Mouse (Mus musculus) embryonic facial prominence, embryonic 15.5 days (tissue): ENCODE data around the gene Vmn1r114. TPM values are rescaled to one million over a fixed set of nuclear protein-coding genes. Genes with fewer than 3 reads are reported as not detected.
"Not testable (repeated sequence)": the region's sequence is repeated elsewhere in the genome, so short reads cannot be mapped to it uniquely, and the experiment has no call there.

ENCODE experiments used
- ATAC-seq: fragments of 200-750 bp; cut with Nextera tagmentation; 2 replicates; pipeline ENCODE4 v1.8.0; 2017; ENCODE audit warnings: low read depth, moderate TSS enrichment; ENCODE audit not compliant: insufficient number of reproducible peaks, low FRiP score, low TSS enrichment
- H3K27ac ChIP-seq: fragments of 300-500 bp; sonication (generic); replicated peaks from 2 replicates; pipeline ENCODE4 v1.5.1; 2015; ENCODE audit warnings: mild to moderate bottlenecking, inconsistent platforms
- H3K27me3 ChIP-seq: fragments of 300-500 bp; sonication (generic); 2 replicates; pipeline ENCODE4 v1.6.1; 2015; ENCODE audit warnings: inconsistent platforms
- H3K36me3 ChIP-seq: fragments of 300-500 bp; sonication (generic); 2 replicates; pipeline ENCODE4 v1.6.1; 2015; ENCODE audit warnings: mild to moderate bottlenecking, inconsistent platforms
- H3K4me1 ChIP-seq: fragments of 300-500 bp; sonication (generic); 2 replicates; pipeline ENCODE4 v1.6.1; 2015; ENCODE audit warnings: inconsistent platforms
- H3K4me2 ChIP-seq: fragments of 300-500 bp; sonication (generic); replicated peaks from 2 replicates; pipeline ENCODE4 v1.6.1; 2015; ENCODE audit warnings: mild to moderate bottlenecking, inconsistent platforms
- H3K4me3 ChIP-seq: fragments of 300-500 bp; sonication (generic); replicated peaks from 2 replicates; pipeline ENCODE4 v1.5.1; 2015; ENCODE audit warnings: mild to moderate bottlenecking, inconsistent platforms
- H3K9ac ChIP-seq: fragments of 300-500 bp; sonication (generic); 2 replicates; pipeline ENCODE4 v1.6.1; 2015; ENCODE audit warnings: inconsistent platforms
- H3K9me3 ChIP-seq: fragments of 300-500 bp; sonication (generic); replicated peaks from 2 replicates; pipeline ENCODE4 v1.6.1; 2016; ENCODE audit warnings: inconsistent platforms
- WGBS: fragments of 180-500 bp; shearing (Covaris S2); methylation state at CpG from one replicate; pipeline ENCODE4 v1.1.7; 2015; 5-methylcytosine and 5-hydroxymethylcytosine counted together
- polyA plus RNA-seq: library from polyadenylated mRNA; unstranded; fragments of >200 nt; fragmentation: Nextera tagmentation; extraction: Ambion mirVana; gene quantifications from 2 replicates; pipeline ENCODE4 v1.2.1, GENCODE M21; 2015

Gene Vmn1r114
- not detected in 2 replicates for polyA plus RNA-seq

- not testable (repeated sequence) for H3K4me1 ChIP-seq, H3K4me3 ChIP-seq, H3K9ac ChIP-seq, H3K27me3 ChIP-seq, ATAC-seq, H3K27ac ChIP-seq, H3K36me3 ChIP-seq, H3K4me2 ChIP-seq, H3K9me3 ChIP-seq
- no CpG with 5 or more reads among the region's 5 CpGs for WGBS
These were observed at the start of gene Vmn1r114 for GRCm38 (mm10) chr7:20812086-20812485. TSS of gene Vmn1r114 (minus strand) at chr7:20812186.

GRCm38 (mm10) chr7:20844885-20845284 is 32.9 kb upstream of the Vmn1r114 start, which contains the start of gene Vmn1r115:
TSS of gene Vmn1r115 (minus strand) at chr7:20844985.
- not testable (repeated sequence) for H3K27ac ChIP-seq, H3K9ac ChIP-seq, H3K9me3 ChIP-seq, ATAC-seq, H3K36me3 ChIP-seq, H3K4me1 ChIP-seq, H3K4me2 ChIP-seq, H3K4me3 ChIP-seq, H3K27me3 ChIP-seq
- WGBS, result 100% methylated on average over 1 of the region's 3 CpGs

GRCm38 (mm10) chr7:20786985-20787384 is 25.0 kb downstream of the Vmn1r114 start, which contains the start of gene Vmn1r113:
TSS of gene Vmn1r113 (plus strand) at chr7:20787285.
- not testable (repeated sequence) for H3K9me3 ChIP-seq, H3K9ac ChIP-seq, H3K4me3 ChIP-seq, H3K27me3 ChIP-seq, H3K4me2 ChIP-seq, H3K36me3 ChIP-seq, ATAC-seq, H3K4me1 ChIP-seq, H3K27ac ChIP-seq
- WGBS, result 63% methylated on average over 2 of the region's 2 CpGs

GRCm38 (mm10) chr7:20770885-20771284 is 41.1 kb downstream of the Vmn1r114 start, which contains the start of gene Vmn1r112:
TSS of gene Vmn1r112 (plus strand) at chr7:20771185.
- not testable (repeated sequence) for H3K9me3 ChIP-seq, ATAC-seq, H3K4me1 ChIP-seq, H3K27me3 ChIP-seq, H3K27ac ChIP-seq, H3K4me2 ChIP-seq, H3K9ac ChIP-seq, H3K4me3 ChIP-seq, H3K36me3 ChIP-seq
- WGBS, result no CpG with 5 or more reads among the region's 3 CpGs

Other genes starting within 250 kb of the Vmn1r114 start
- gene Gm4141, start 235.9 kb downstream of the Vmn1r114 start, polyA plus RNA-seq, result not detected in 2 replicates
- gene Gm4513, start 213.2 kb downstream of the Vmn1r114 start, polyA plus RNA-seq, result not detected in 2 replicates
- gene Vmn1r107, start 143.3 kb downstream of the Vmn1r114 start, polyA plus RNA-seq, result not detected in 2 replicates
- not detected in 2 replicates for gene Vmn1r111, start 109.0 kb downstream of the Vmn1r114 start, polyA plus RNA-seq
- not detected in 2 replicates for gene Gm10668, start 81.6 kb downstream of the Vmn1r114 start, polyA plus RNA-seq
- gene Vmn1r112, start 41.0 kb downstream of the Vmn1r114 start, polyA plus RNA-seq, result not detected in 2 replicates
- gene Vmn1r113, start 24.9 kb downstream of the Vmn1r114 start, polyA plus RNA-seq, result not detected in 2 replicates
- gene Vmn1r115, start 32.8 kb upstream of the Vmn1r114 start, polyA plus RNA-seq, result not detected in 2 replicates
- gene Vmn1r116, start 60.1 kb upstream of the Vmn1r114 start, polyA plus RNA-seq, result not detected in 2 replicates
- gene Vmn1r117, start 71.9 kb upstream of the Vmn1r114 start, polyA plus RNA-seq, result not detected in 2 replicates
- not detected in 2 replicates for gene Vmn1r118, start 100.2 kb upstream of the Vmn1r114 start, polyA plus RNA-seq
- not detected in 2 replicates for gene Vmn1r119, start 200.3 kb upstream of the Vmn1r114 start, polyA plus RNA-seq
- gene Vmn1r120, start 241.6 kb upstream of the Vmn1r114 start, polyA plus RNA-seq, result not detected in 2 replicates